23 mouse cellular contexts compared by ENCODE assay signal in the genomic region with DNA sequence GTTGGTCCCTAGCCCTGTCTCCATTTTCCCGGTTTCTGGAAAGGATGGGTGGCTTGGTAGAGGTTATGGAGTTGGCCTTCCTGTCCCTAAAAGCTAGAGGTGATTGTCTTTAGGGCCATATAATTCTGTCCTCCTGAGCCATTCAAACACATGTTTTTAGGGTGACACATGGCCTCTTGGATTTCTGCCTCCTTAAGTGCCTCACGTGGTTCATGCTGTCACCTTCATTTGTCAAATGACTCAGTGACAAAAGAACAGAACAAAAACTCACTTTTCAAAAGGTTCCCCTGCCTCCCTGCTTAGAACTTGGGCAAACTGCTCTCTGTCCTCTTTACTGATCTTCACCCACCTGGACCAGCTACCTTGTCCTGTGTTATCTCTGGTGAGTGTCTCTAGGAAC. TPM values are rescaled to one million over a fixed set of nuclear protein-coding genes. Genes with fewer than 3 reads are reported as not detected.
DNase-seq lines count a peak whose midpoint lies in the region; ATAC-seq and TF ChIP-seq lines count a peak whose summit lies in the region.
"Had no signal": no experiment of that assay in that cellular context is flagged by ENCODE, and none has a peak within 500 bp of the region (broad histone marks: within the 10 kb centered on the region; RNA-seq: fewer than 3 reads in every experiment).

No protein-coding gene starts in this region.

- H3K27ac ChIP-seq in heart, postnatal 0 days (ENCODE audit: low read depth), result no peak overlapping the region
- no peak overlapping the region for H3K27ac ChIP-seq in heart, embryonic 11.5 days (ENCODE audit: low read depth, low read length)
- H3K27ac ChIP-seq: embryonic facial prominence, embryonic 15.5 days; forebrain, embryonic 15.5 days; heart, adult 2 months; hindbrain, embryonic 10.5 days; hindbrain, embryonic 14.5 days; intestine, embryonic 15.5 days had no signal

- no peak for TF ChIP-seq EP300 in heart, postnatal 0 days (IDR thresholded peaks at IDR 0.05; ENCODE audit: low read depth)

- H3K4me2 ChIP-seq in heart, postnatal 0 days (ENCODE audit: low read depth, low read length), result no peak overlapping the region
- no peak overlapping the region for H3K4me2 ChIP-seq in heart, embryonic 11.5 days
- H3K4me2 ChIP-seq: embryonic facial prominence, embryonic 15.5 days; forebrain, embryonic 15.5 days; hindbrain, embryonic 14.5 days; intestine, embryonic 15.5 days had no signal

- no peak overlapping the region for H3K4me3 ChIP-seq in heart, postnatal 0 days (ENCODE audit: low read depth, low read length)
- no peak overlapping the region for H3K4me3 ChIP-seq in heart, embryonic 11.5 days (ENCODE audit: low read depth, low read length)
- H3K4me3 ChIP-seq: embryonic facial prominence, embryonic 15.5 days; forebrain, embryonic 15.5 days; heart, adult 2 months; hindbrain, embryonic 10.5 days; intestine, embryonic 15.5 days had no signal

- H3K4me1 ChIP-seq in heart, postnatal 0 days (ENCODE audit: control insufficient read depth, insufficient read depth), result peaks cover 41% of the 10 kb centered on the region
- H3K4me1 ChIP-seq in heart, embryonic 11.5 days (ENCODE audit: control insufficient read depth, insufficient read depth, low read length), result peaks cover 44% of the 10 kb centered on the region
- H3K4me1 ChIP-seq: forebrain, embryonic 15.5 days had no signal

- no peaks in the 10 kb centered on the region for H3K9me3 ChIP-seq in heart, postnatal 0 days (replicated peaks; ENCODE audit: control insufficient read depth, low read length)
- H3K9me3 ChIP-seq in heart, embryonic 11.5 days (replicated peaks; ENCODE audit: control insufficient read depth, low read length), result no peaks in the 10 kb centered on the region
- H3K9me3 ChIP-seq: embryonic facial prominence, embryonic 15.5 days; forebrain, embryonic 15.5 days; hindbrain, embryonic 10.5 days; intestine, embryonic 15.5 days had no signal

- ATAC-seq in heart, postnatal 0 days (ENCODE audit: insufficient read depth, low read depth), result no peak
- no peak for ATAC-seq in heart, embryonic 11.5 days (replicated peaks; ENCODE audit: insufficient number of reproducible peaks, low FRiP score, low TSS enrichment)
- ATAC-seq: forebrain, embryonic 15.5 days had no signal

- peak; percentile 74 for DNase-seq in adrenal gland, adult 2 months
- DNase-seq in adrenal gland, postnatal 4 days (ENCODE audit: low spot score in 2 of 2), result no peak
- DNase-seq in heart, postnatal 0 days (ENCODE audit: low spot score), result no peak
- DNase-seq in adrenal gland, postnatal 25 days, result peak; percentile 33
- no peak for DNase-seq in right cerebral cortex, postnatal 14 days
- no peak for DNase-seq in gastrocnemius, adult 8-10 months (ENCODE audit: low spot score in 2 of 2)
- DNase-seq: cerebellum, adult 11 months; cerebellum, adult 8-10 months; cerebellum, postnatal 14 days; embryo, embryonic 11 days; gastrocnemius, postnatal 10 days; heart, postnatal 14 days; kidney, adult 8-10 months had no signal

- H3K9ac ChIP-seq in heart, postnatal 0 days (replicated peaks; ENCODE audit: low read depth, low read length), result no peak overlapping the region
- no peak overlapping the region for H3K9ac ChIP-seq in heart, embryonic 11.5 days (ENCODE audit: low read depth, low read length)
- H3K9ac ChIP-seq: embryonic facial prominence, embryonic 15.5 days; forebrain, embryonic 15.5 days; hindbrain, embryonic 14.5 days; intestine, embryonic 15.5 days had no signal

- WGBS in heart, postnatal 0 days, result 63% methylated on average over 2 of the region's 2 CpGs
- 61% methylated on average over 2 of the region's 2 CpGs for WGBS in heart, embryonic 11.5 days (ENCODE audit: insufficient replicate concordance)

- 0 out of 2 replicates have a peak, but pooled peaks have one; percentile 3 for TF ChIP-seq CTCF in heart, postnatal 0 days (IDR thresholded peaks at IDR 0.05; ENCODE audit: low read depth)

- no peaks in the 10 kb centered on the region for H3K27me3 ChIP-seq in heart, postnatal 0 days (ENCODE audit: control insufficient read depth, insufficient read depth, low read length)
- no peaks in the 10 kb centered on the region for H3K27me3 ChIP-seq in heart, embryonic 11.5 days (ENCODE audit: control insufficient read depth, insufficient read depth, low read length)
- H3K27me3 ChIP-seq: embryonic facial prominence, embryonic 15.5 days; forebrain, embryonic 15.5 days; intestine, embryonic 15.5 days had no signal

- H3K36me3 ChIP-seq in heart, postnatal 0 days (replicated peaks; ENCODE audit: control insufficient read depth, insufficient read depth, low read length), result peaks cover 13% of the 10 kb centered on the region
- H3K36me3 ChIP-seq in heart, embryonic 11.5 days (ENCODE audit: control insufficient read depth, insufficient read depth, low read length), result no peaks in the 10 kb centered on the region
- H3K36me3 ChIP-seq: embryonic facial prominence, embryonic 15.5 days; forebrain, embryonic 15.5 days; intestine, embryonic 15.5 days had no signal

RNA-seq across cellular contexts. Expression of gene D630039A03Rik, which starts 30.9 kb away (rescaled TPM):
- total RNA-seq in adrenal gland, adult 2 months (2021), result 10 to 100 TPM; 11.5 to 11.6 TPM
- 3.8 and 4.9 TPM in 2 replicates for polyA plus RNA-seq in adrenal gland, adult 2 months (2012; rRNA removed)
- total RNA-seq in adrenal gland, postnatal 4 days (2021), result 10 to 100 TPM; 10.1 to 10.2 TPM
- total RNA-seq in heart, postnatal 0 days (2014; rRNA removed; ENCODE audit: low replicate concordance), result not detected in 2 replicates
- polyA plus RNA-seq in heart, postnatal 0 days (2015; fragmentation: Nextera tagmentation; extraction: Ambion mirVana), result 0.08 and 0.10 TPM in 2 replicates
- 0.07 and 0.10 TPM in 2 replicates for polyA plus RNA-seq in heart, embryonic 11.5 days (2014; fragmentation: Nextera tagmentation; extraction: Ambion mirVana)
- 9.2 and 10.0 TPM in 2 replicates for total RNA-seq in adrenal gland, postnatal 25 days (2021)
- total RNA-seq in gastrocnemius, adult 8-10 months (2022), result under 1 TPM in 1 of 4 experiments, not detected in 3; 0.16 TPM
- total RNA-seq: common myeloid progenitor, adult 5-6 weeks; gastrocnemius, postnatal 4 days had no signal
- polyA plus RNA-seq: forebrain, embryonic 11.5 days; forebrain, embryonic 15.5 days had no signal

Comparison
In these comparisons a context has a peak if more than half of its experiments do, and no peak if none do; other contexts are left out.
1. DNase-seq: peak in adrenal gland, adult 2 months (single experiment) and adrenal gland, postnatal 25 days (single experiment); none in adrenal gland, postnatal 4 days (0 of 2), heart, postnatal 0 days (single experiment), right cerebral cortex, postnatal 14 days (single experiment) and gastrocnemius, adult 8-10 months (0 of 2).